Mouse (Mus musculus) cortical plate, adult 2 months (tissue): ENCODE results near the gene Irgc1. TPM values are rescaled to one million over a fixed set of nuclear protein-coding genes. Genes with fewer than 3 reads are reported as not detected.
A peak's percentile ranks its signal among the peaks of the same experiment; 100 is the strongest.

ENCODE experiments used
- H3K27ac ChIP-seq: fragments of 200-500 bp; 2 replicates; pipeline ENCODE4 v1.5.1; 2012; ENCODE audit warnings: low read length, control low read depth, inconsistent platforms; ENCODE audit not compliant: insufficient read depth
- H3K4me1 ChIP-seq: fragments of 200-500 bp; 2 replicates; pipeline ENCODE4 v1.6.1; 2011; ENCODE audit warnings: low read length; ENCODE audit not compliant: control insufficient read depth, insufficient read depth
- H3K4me3 ChIP-seq: fragments of 200-500 bp; 2 replicates; pipeline ENCODE4 v1.5.1; 2011; ENCODE audit warnings: mild to moderate bottlenecking, low read length, control low read depth; ENCODE audit not compliant: insufficient read depth
- CTCF ChIP-seq: fragments of 200-500 bp; IDR thresholded peaks from 2 replicates; pipeline ENCODE4 v1.5.1; 2011; ENCODE audit warnings: mild to moderate bottlenecking, control low read depth, low read length; ENCODE audit not compliant: insufficient read depth; ENCODE audit errors: extremely low read depth
- POLR2A ChIP-seq: fragments of 200-500 bp; IDR thresholded peaks from 2 replicates; pipeline ENCODE4 v1.6.1; 2011; ENCODE audit warnings: mild to moderate bottlenecking, low read length, control low read depth; ENCODE audit not compliant: insufficient read depth; ENCODE audit errors: extremely low read depth
- polyA plus RNA-seq: library from polyadenylated mRNA; depleted of rRNA; stranded (reverse); fragments of >200 nt; gene quantifications from 2 replicates; pipeline ENCODE4 v1.2.3, GENCODE M21; 2012

The Irgc1 gene
- polyA plus RNA-seq, 1 experiment: 1.4 TPM

- H3K27ac ChIP-seq: no peak overlapping the region
- TF ChIP-seq POLR2A: no peak
- peaks cover 12% of the 10 kb centered on the region; the same call in 1 of the 2 replicates for H3K4me1 ChIP-seq
- H3K4me3 ChIP-seq: no peak overlapping the region
These were observed 6.7 kb downstream of the Irgc1 start for GRCm38 (mm10) chr7:24445266-24445926.

- Histone ChIP-seq H3K4me1 (peaks cover 8% of the 10 kb centered on the region), H3K27ac (no peak overlapping the region), H3K4me3 (no peak overlapping the region)
- no peak for TF ChIP-seq CTCF
- TF ChIP-seq POLR2A: no peak
These were observed 9.8 kb downstream of the Irgc1 start for GRCm38 (mm10) chr7:24442313-24442712.

GRCm38 (mm10) chr7:24441785-24442184 lies 10.3 kb downstream of the Irgc1 start:
- Histone ChIP-seq H3K27ac (no peak overlapping the region), H3K4me1 (peaks cover 6% of the 10 kb centered on the region), H3K4me3 (no peak overlapping the region)
- TF ChIP-seq CTCF (peak; percentile 95), POLR2A (no peak)

GRCm38 (mm10) chr7:24439891-24440290 lies 12.2 kb downstream of the Irgc1 start:
- Histone ChIP-seq H3K4me1 (peaks cover 4% of the 10 kb centered on the region), H3K27ac (no peak overlapping the region), H3K4me3 (no peak overlapping the region)
- TF ChIP-seq POLR2A (no peak), CTCF (no peak)

- H3K4me3 ChIP-seq: no peak overlapping the region
- TF ChIP-seq CTCF: no peak
- no peak for TF ChIP-seq POLR2A
- no peak overlapping the region for H3K27ac ChIP-seq
- H3K4me1 ChIP-seq: peaks cover 4% of the 10 kb centered on the region
These were observed 12.9 kb downstream of the Irgc1 start for GRCm38 (mm10) chr7:24439191-24439590.

- H3K27ac ChIP-seq: peak overlapping the region; percentile 73; the same call in 1 of the 2 replicates
- H3K4me1 ChIP-seq: peaks cover 4% of the 10 kb centered on the region
- TF ChIP-seq POLR2A: no peak
- TF ChIP-seq CTCF: no peak
- no peak overlapping the region for H3K4me3 ChIP-seq
These were observed 14.1 kb downstream of the Irgc1 start for GRCm38 (mm10) chr7:24437981-24438380.

- TF ChIP-seq CTCF: no peak
- TF ChIP-seq POLR2A: no peak
- Histone ChIP-seq H3K4me1 (peaks cover 4% of the 10 kb centered on the region), H3K27ac (no peak overlapping the region), H3K4me3 (no peak overlapping the region)
These were observed 16.8 kb downstream of the Irgc1 start for GRCm38 (mm10) chr7:24435305-24435704.

GRCm38 (mm10) chr7:24431713-24432112 lies 20.4 kb downstream of the Irgc1 start:
- TF ChIP-seq CTCF: no peak
- no peak for TF ChIP-seq POLR2A
- Histone ChIP-seq H3K4me1 (no peaks in the 10 kb centered on the region), H3K4me3 (no peak overlapping the region), H3K27ac (no peak overlapping the region)

GRCm38 (mm10) chr7:24430551-24431345 lies 21.3 kb downstream of the Irgc1 start:
- no peak overlapping the region for H3K27ac ChIP-seq
- H3K4me3 ChIP-seq: no peak overlapping the region
- TF ChIP-seq POLR2A: no peak
- TF ChIP-seq CTCF: no peak
- H3K4me1 ChIP-seq: no peaks in the 10 kb centered on the region
